Mouse (Mus musculus) liver, embryonic 14.5 days (tissue): ENCODE results near the gene Syce2.

Experiments
- CTCF ChIP-seq: IDR thresholded peaks from 2 replicates; pipeline ENCODE4 v1.5.1; 2016; ENCODE audit warnings: antibody characterized with exemption, low read depth, control low read depth
- EP300 ChIP-seq: IDR thresholded peaks from 2 replicates; pipeline ENCODE4 v1.6.1; 2016; ENCODE audit warnings: antibody characterized with exemption, low read depth

DNA sequence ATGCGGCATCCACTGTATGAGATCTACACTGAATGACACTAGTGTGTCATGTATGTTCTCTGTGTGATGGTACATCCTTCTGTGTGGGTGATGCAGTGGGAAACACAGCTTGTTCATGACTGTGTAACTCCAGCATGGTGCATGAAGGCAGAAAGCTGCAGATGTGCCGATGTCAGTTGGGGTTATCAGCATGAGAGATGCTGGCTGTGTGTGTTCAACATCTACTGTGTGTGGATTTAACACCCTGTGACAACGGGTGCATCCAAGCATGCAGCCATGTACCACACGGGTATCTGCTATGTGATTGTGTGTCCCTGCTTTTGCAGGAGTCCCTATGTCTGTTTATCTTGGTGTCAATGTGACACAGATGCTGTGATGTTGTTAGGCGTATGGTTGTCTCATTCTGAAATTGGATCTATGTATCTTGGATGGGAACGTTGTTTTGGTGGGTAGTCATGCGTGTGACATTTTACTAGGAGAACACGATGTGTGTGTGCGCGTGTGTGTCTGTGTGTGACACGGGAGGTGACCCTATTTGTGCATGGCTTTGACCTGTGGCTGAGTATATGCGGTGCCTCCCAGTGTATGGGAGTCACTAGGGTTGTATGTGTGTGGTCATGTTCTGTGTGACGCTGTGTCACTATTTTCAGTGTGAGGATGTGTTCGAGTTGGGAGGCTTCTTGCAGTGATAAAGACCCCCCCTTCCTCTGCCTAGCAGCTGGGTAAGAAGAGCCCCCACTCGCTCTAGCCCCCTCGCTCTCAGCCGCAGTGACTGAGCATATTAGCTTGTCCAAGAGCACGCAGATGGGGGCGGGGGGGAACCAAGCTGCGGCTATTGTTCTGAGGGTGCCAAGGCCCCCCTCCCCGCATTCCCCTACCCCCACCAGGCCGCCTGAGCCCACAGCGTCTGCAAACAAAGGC lies 64.4 kb downstream of the Syce2 start:
- TF ChIP-seq CTCF (no peak), EP300 (no peak)
